Mouse (Mus musculus) spleen, adult 2 months (tissue): ENCODE measurements at regions not wholly inside any gene's neighbourhood (a gene's known extent, or its start where the extent isn't known, plus 50 kb on each side); places are given as distances from the start of the nearest gene placed in this dataset.

Source experiments
- DNase-seq, 2 experiments: peaks; one replicate each; pipeline versions ENCODE4 v3.0.0 to v3.0.0-alpha.2; 2012 to 2021; ENCODE audit warnings: low spot score in 2 of 2, low read depth in 1 of 2
- H3K27ac ChIP-seq: fragments of 200-500 bp; 2 replicates; pipeline ENCODE4 v1.5.1; 2012; ENCODE audit warnings: low read length, inconsistent platforms; ENCODE audit not compliant: insufficient read depth
- H3K27me3 ChIP-seq: fragments of 200-500 bp; 2 replicates; pipeline ENCODE4 v1.6.1; 2012; ENCODE audit warnings: mild to moderate bottlenecking, moderate library complexity, low read length, inconsistent platforms; ENCODE audit not compliant: control insufficient read depth, insufficient read depth
- H3K36me3 ChIP-seq: fragments of 200-500 bp; 2 replicates; pipeline ENCODE4 v1.6.1; 2012; ENCODE audit warnings: mild to moderate bottlenecking, low read length, inconsistent platforms; ENCODE audit not compliant: control insufficient read depth, insufficient read depth
- H3K4me1 ChIP-seq: fragments of 200-500 bp; 2 replicates; pipeline ENCODE4 v1.6.1; 2011; ENCODE audit warnings: inconsistent platforms; ENCODE audit not compliant: control insufficient read depth, insufficient read depth, insufficient read length
- H3K4me3 ChIP-seq: fragments of 200-500 bp; 2 replicates; pipeline ENCODE4 v1.5.1; 2011; ENCODE audit warnings: mild to moderate bottlenecking, inconsistent platforms; ENCODE audit not compliant: insufficient read depth, insufficient read length; ENCODE audit errors: extremely low read depth
- CTCF ChIP-seq: fragments of 200-500 bp; IDR thresholded peaks from 2 replicates; pipeline ENCODE4 v1.5.1; 2011; ENCODE audit warnings: mild to moderate bottlenecking, inconsistent platforms; ENCODE audit not compliant: insufficient read depth, insufficient read length, insufficient replicate concordance; ENCODE audit errors: extremely low read depth
- POLR2A ChIP-seq: fragments of 200-500 bp; IDR thresholded peaks from 2 replicates; pipeline ENCODE4 v1.6.1; 2011; ENCODE audit warnings: low read depth, low read length, inconsistent platforms
- WGBS: fragments of 180-500 bp; shearing (Covaris S2); methylation state at CpG from one replicate; pipeline ENCODE4 v1.1.7; 2018; 5-methylcytosine and 5-hydroxymethylcytosine counted together

DNA sequence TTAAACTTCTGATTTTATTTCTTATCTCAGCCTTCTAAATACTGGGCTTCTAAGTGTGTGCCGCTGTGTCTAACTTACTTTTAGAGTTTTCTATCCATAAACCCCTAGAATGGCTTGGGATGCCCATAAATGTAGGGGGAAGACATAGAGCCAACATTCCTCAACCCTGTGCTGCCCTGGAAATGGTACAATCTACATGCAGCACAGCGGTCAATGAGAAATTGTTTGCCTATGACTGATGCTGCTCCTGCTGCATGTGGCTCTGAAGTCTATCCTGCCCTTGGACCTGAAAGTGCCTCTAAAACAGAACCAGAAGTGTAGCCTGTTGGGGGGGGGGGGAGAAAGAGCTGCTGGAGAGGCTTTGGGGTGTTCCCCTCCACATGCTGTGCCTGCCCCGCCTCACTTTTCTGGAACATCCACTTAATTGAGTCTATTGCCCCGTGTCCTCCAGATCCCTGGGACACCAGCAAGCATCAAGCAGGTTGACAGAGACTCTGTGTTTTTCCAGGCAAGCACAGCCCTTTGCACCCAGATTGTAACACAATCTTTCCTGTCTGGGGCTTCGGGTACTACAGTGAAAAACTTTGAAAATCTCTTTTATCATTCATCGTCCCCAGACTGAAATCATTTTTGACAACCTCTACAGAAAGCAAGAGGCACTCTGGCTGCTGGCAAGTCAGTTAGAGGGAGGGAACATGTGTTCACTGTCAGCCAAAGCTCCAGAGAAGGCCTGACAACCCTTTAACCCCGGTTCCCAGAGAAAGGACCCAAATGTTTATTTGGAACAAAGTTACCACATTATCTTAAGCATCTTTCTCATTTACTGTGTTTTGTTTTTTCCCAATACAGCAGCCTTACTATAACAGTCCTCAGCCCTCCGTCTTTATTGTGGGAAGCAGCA, 101.4 kb upstream of the Meis1 start:
- Histone ChIP-seq H3K4me1 (no peaks in the 10 kb centered on the region), H3K27ac (no peak overlapping the region), H3K27me3 (no peaks in the 10 kb centered on the region), H3K36me3 (no peaks in the 10 kb centered on the region), H3K4me3 (no peak overlapping the region)
- 77% methylated on average over 8 of the region's 8 CpGs for WGBS
- DNase-seq = no peak
- no peak for TF ChIP-seq POLR2A
- TF ChIP-seq CTCF = no peak

DNA sequence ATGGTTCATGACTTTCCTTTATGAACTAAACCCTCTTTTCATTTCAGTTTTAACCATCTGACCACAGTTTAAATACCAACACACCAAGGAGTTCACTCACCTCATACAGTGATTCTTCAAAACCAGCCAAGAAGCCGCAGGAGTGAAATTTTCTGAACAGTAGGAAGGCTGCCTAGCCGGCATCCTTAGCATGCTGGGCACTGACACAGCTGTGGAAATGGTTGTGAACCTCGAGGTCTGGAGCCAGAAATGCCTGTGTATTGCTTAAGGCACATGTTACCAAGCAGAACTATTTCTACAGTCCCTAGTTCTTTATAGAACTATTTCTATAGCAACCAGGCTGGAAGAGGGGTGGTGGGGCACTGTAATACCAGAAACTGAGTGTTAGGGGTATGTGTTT, 102.1 kb upstream of the Meis1 start:
- DNase-seq = no peak
- TF ChIP-seq POLR2A = no peak
- no peak for TF ChIP-seq CTCF
- no peaks in the 10 kb centered on the region for H3K36me3 ChIP-seq
- no peak overlapping the region for H3K4me3 ChIP-seq
- H3K27ac ChIP-seq = no peak overlapping the region
- no peaks in the 10 kb centered on the region for H3K4me1 ChIP-seq
- WGBS = 68% methylated on average over 3 of the region's 3 CpGs
- H3K27me3 ChIP-seq = no peaks in the 10 kb centered on the region

DNA sequence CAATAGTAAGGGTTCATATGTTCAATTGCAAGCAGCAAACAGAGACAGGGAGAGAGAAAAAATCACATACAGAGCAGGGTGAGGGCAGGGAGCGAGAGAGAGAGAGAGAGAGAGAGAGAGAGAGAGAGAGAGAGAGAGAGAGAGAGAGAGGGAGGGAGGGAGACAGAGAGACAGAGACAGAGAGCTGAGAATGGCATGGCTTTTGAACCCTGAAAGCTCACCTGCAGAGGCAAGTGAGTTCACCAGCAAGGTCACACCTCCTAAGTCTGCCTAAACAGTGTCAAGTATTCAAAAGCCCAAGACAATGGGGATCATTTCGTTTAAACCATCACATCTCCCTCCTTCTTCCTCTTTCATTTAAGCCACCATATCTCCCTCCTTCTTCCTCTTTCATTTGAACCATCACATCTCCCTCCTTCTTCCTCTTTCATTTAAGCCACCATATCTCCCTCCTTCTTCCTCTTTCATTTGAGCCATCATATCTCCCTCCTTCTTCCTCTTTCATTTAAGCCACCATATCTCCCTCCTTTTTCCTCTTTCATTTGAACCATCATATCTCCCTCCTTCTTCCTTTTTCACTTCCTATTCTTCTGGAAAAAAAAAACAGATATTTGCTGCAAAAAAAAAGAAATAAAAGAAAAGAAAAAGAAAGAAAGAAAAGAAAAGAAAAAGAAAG, 116.7 kb upstream of the Meis1 start:
- H3K27ac ChIP-seq = no peak overlapping the region
- 52% methylated on average over 2 of the region's 2 CpGs for WGBS
- H3K4me1 ChIP-seq = no peaks in the 10 kb centered on the region
- no peaks in the 10 kb centered on the region for H3K36me3 ChIP-seq
- no peak for DNase-seq
- H3K4me3 ChIP-seq = no peak overlapping the region
- no peaks in the 10 kb centered on the region for H3K27me3 ChIP-seq
- TF ChIP-seq POLR2A = no peak
- no peak for TF ChIP-seq CTCF

DNA sequence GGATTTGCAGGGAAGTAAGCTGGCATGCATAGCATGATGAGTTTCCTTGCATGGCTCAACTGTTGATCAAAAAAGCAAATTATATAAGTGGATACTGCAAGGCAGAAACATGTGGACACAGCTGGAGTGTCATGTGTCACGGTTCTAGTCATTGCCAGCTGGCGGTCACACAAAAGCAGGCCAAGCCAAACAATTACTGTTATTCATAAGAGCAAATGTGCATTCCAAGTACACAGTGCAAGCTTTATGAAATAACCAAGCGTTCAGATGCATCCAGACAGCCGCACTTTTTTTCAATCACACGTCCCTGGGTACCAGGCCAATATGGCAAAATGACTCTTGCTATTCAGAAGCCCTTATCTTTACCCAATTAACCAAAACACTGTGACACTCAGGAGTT, 119.6 kb upstream of the Meis1 start:
- H3K36me3 ChIP-seq = no peaks in the 10 kb centered on the region
- WGBS = 86% methylated on average over 5 of the region's 5 CpGs
- no peak for DNase-seq
- H3K27ac ChIP-seq = no peak overlapping the region
- H3K4me1 ChIP-seq = no peaks in the 10 kb centered on the region
- H3K4me3 ChIP-seq = no peak overlapping the region
- no peak for TF ChIP-seq CTCF
- TF ChIP-seq POLR2A = no peak
- H3K27me3 ChIP-seq = no peaks in the 10 kb centered on the region

DNA sequence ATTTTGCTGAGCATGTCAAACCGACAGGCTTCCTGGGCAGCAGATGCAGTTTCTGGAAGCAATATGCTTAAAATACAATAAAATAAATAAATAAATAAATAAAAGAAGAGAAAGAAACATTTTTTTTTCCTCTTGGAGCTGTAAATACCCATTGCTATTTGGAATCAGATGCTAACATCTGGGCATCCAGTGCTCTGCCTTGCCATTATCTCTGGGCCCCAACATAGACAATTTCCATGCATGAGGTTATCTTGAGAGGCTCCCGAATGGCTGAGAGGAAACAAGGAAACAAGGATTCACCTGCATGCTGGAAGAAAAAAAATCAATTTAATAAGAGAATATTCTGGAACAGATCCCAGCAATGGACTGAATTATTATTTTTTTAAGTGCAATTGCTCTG, 120.0 kb upstream of the Meis1 start:
- no peaks in the 10 kb centered on the region for H3K36me3 ChIP-seq
- H3K4me1 ChIP-seq = no peaks in the 10 kb centered on the region
- no peak for DNase-seq
- no peak overlapping the region for H3K4me3 ChIP-seq
- no peaks in the 10 kb centered on the region for H3K27me3 ChIP-seq
- WGBS = 93% methylated on average over 2 of the region's 2 CpGs
- no peak overlapping the region for H3K27ac ChIP-seq
- TF ChIP-seq CTCF = no peak
- TF ChIP-seq POLR2A = no peak

DNA sequence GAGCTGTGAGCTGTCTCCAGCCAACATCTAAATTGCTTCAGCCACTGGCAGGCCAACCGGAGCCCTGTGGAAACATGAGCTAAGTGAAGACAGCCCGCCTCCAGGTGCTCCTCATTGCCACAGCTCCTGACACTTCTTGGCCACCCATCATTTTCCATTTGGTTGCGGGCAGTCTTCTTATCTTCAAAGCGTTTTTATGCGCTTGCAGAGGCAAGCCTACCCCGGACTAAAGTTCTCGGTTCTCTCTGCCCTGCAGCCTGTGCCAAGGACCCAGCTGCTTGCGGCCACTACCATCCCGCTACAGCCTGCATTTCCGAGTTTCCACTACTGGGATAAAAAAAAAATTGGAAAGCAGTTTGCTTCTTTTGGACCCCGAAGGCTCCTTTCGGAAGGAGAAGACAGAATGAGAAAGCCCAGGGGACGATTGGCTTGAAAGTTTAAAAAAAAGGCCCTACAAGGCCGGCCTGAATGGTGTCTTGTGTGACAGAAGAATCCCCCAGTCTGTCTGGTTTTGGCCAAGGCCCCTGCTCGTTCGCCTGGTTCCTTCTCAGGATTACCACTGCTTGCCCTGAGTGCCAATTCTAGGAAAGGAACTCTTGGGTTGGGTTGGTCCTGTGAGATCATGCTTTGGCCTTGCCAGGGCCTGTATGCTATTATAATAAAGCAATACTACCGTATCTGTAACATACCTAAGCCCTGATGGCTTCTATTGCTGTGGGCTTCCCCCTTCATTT, 124.6 kb upstream of the Meis1 start:
- Histone ChIP-seq H3K4me3 (no peak overlapping the region), H3K27ac (no peak overlapping the region), H3K27me3 (no peaks in the 10 kb centered on the region), H3K4me1 (no peaks in the 10 kb centered on the region), H3K36me3 (no peaks in the 10 kb centered on the region)
- TF ChIP-seq CTCF (no peak), POLR2A (no peak)
- WGBS = 88% methylated on average over 17 of the region's 17 CpGs
- DNase-seq = no peak
